Mouse (Mus musculus): Measurements from ENCODE around the gene Pin4. TPM values are rescaled to one million over a fixed set of nuclear protein-coding genes. Genes with fewer than 3 reads are reported as not detected.
A peak's percentile ranks its signal among the peaks of the same experiment; 100 is the strongest.

The Pin4 gene
- polyA plus RNA-seq, 1 experiment from 2014 or later = 61.7 TPM

- DNase-seq (ENCODE audit: low spot score) (no peak), ATAC-seq (ENCODE audit: low FRiP score, low TSS enrichment) (no peak)
- H3K4me3 ChIP-seq (ENCODE audit: low read depth, low read length) = no peak overlapping the region
- WGBS = 35% methylated on average over 4 of the region's 4 CpGs
- no peak overlapping the region for H3K4me2 ChIP-seq (replicated peaks; ENCODE audit: low read depth)
- H3K4me1 ChIP-seq (replicated peaks; ENCODE audit: control insufficient read depth, insufficient read depth) = no peaks in the 10 kb centered on the region
- no peak overlapping the region for H3K27ac ChIP-seq (replicated peaks)
- no peaks in the 10 kb centered on the region for H3K9me3 ChIP-seq (ENCODE audit: control insufficient read depth, low read length)
- H3K9ac ChIP-seq (ENCODE audit: low read length) = no peak overlapping the region
- H3K27me3 ChIP-seq (ENCODE audit: control insufficient read depth, insufficient read depth, low read length) = no peaks in the 10 kb centered on the region
- no peaks in the 10 kb centered on the region for H3K36me3 ChIP-seq (ENCODE audit: control insufficient read depth, insufficient read depth, low read length)
- TF ChIP-seq CTCF (IDR thresholded peaks at IDR 0.05; ENCODE audit: low read depth) (no peak), EP300 (optimal IDR thresholded peaks at IDR 0.05) (no peak)
These were observed 3.6 kb upstream of the Pin4 start for GRCm38 (mm10) chrX:102115676-102116075.

DNA sequence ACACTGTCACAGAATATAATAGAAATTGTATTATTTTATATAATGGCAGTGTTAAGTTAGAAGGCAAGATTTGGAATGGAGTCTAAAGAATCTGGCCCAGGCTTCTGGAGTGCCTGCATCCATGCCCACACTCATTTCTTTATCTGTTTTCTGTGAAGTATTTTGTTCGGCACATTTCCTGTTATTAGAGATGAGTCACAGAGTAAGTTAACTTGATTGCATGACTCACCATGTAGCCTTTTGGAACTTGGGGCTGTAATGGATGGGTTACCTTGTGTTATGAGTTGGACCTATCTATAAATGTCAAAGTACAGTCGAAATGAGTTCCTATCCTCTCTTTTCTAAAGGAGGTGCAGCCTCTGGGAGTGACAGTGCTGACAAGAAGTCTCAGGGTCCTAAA is 2.1 kb downstream of the Pin4 start:
- TF ChIP-seq EP300 (optimal IDR thresholded peaks at IDR 0.05) (no peak), CTCF (IDR thresholded peaks at IDR 0.05; ENCODE audit: low read depth) (no peak)
- no peaks in the 10 kb centered on the region for H3K27me3 ChIP-seq (ENCODE audit: control insufficient read depth, insufficient read depth, low read length)
- no peaks in the 10 kb centered on the region for H3K4me1 ChIP-seq (replicated peaks; ENCODE audit: control insufficient read depth, insufficient read depth)
- no peaks in the 10 kb centered on the region for H3K36me3 ChIP-seq (ENCODE audit: control insufficient read depth, insufficient read depth, low read length)
- H3K4me2 ChIP-seq (replicated peaks; ENCODE audit: low read depth) = no peak overlapping the region
- 71% methylated on average over 2 of the region's 2 CpGs for WGBS
- DNase-seq (ENCODE audit: low spot score) = no peak
- H3K9ac ChIP-seq (ENCODE audit: low read length) = no peak overlapping the region
- H3K4me3 ChIP-seq (ENCODE audit: low read depth, low read length) = no peak overlapping the region
- H3K9me3 ChIP-seq (ENCODE audit: control insufficient read depth, low read length) = no peaks in the 10 kb centered on the region
- no peak overlapping the region for H3K27ac ChIP-seq (replicated peaks)
- no peak for ATAC-seq (ENCODE audit: low FRiP score, low TSS enrichment)

DNA sequence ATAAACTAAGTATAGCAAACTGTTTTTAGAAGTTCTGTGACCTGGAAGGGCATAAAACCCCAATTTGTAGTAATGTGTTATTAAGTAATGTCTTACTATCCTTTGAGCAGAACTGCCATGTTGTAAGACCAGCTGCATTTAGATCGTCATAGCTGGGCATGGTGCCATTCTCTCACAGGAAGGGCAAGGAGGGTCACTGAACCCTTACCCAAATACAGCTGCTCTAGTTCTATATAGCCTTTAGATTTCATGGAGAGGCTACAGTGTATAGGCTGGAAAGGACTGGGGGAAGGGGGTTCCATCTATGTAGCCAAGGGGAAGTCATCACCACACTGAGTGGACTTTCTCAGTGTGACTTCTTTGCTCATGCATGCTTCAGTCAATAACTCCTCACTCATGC is 21.9 kb downstream of the Pin4 start:
- no peak overlapping the region for H3K27ac ChIP-seq (replicated peaks)
- H3K36me3 ChIP-seq (ENCODE audit: control insufficient read depth, insufficient read depth, low read length) = no peaks in the 10 kb centered on the region
- no peak overlapping the region for H3K4me2 ChIP-seq (replicated peaks; ENCODE audit: low read depth)
- H3K27me3 ChIP-seq (ENCODE audit: control insufficient read depth, insufficient read depth, low read length) = no peaks in the 10 kb centered on the region
- no peaks in the 10 kb centered on the region for H3K9me3 ChIP-seq (ENCODE audit: control insufficient read depth, low read length)
- ATAC-seq (ENCODE audit: low FRiP score, low TSS enrichment) (no peak), DNase-seq (ENCODE audit: low spot score) (no peak)
- H3K9ac ChIP-seq (ENCODE audit: low read length) = no peak overlapping the region
- 29% methylated on average over 1 of the region's 1 CpGs for WGBS
- H3K4me3 ChIP-seq (ENCODE audit: low read depth, low read length) = no peak overlapping the region
- no peaks in the 10 kb centered on the region for H3K4me1 ChIP-seq (replicated peaks; ENCODE audit: control insufficient read depth, insufficient read depth)
- TF ChIP-seq CTCF (IDR thresholded peaks at IDR 0.05; ENCODE audit: low read depth) (no peak), EP300 (optimal IDR thresholded peaks at IDR 0.05) (no peak)

- Histone ChIP-seq H3K27me3 (ENCODE audit: control insufficient read depth, insufficient read depth, low read length) (no peaks in the 10 kb centered on the region), H3K27ac (replicated peaks) (0 out of 2 replicates have a peak within 1 kb of the TSS, but pooled peaks have one; percentile 5), H3K4me2 (replicated peaks; ENCODE audit: low read depth) (peak within 1 kb of the TSS; percentile 53), H3K9me3 (ENCODE audit: control insufficient read depth, low read length) (no peaks in the 10 kb centered on the region), H3K4me3 (ENCODE audit: low read depth, low read length) (peak within 1 kb of the TSS; percentile 47), H3K9ac (ENCODE audit: low read length) (peak within 1 kb of the TSS; percentile 58), H3K4me1 (replicated peaks; ENCODE audit: control insufficient read depth, insufficient read depth) (no peaks in the 10 kb centered on the region), H3K36me3 (ENCODE audit: control insufficient read depth, insufficient read depth, low read length) (no peaks in the 10 kb centered on the region)
- ATAC-seq (ENCODE audit: low FRiP score, low TSS enrichment) (peak; percentile 98), DNase-seq (ENCODE audit: low spot score) (peak; percentile 90)
- WGBS = 9% methylated on average over 38 of the region's 42 CpGs
- TF ChIP-seq EP300 (optimal IDR thresholded peaks at IDR 0.05) (no peak), CTCF (IDR thresholded peaks at IDR 0.05; ENCODE audit: low read depth) (no peak)
These were observed 37.6 kb downstream of the Pin4 start, which contains the start of gene Ercc6l for GRCm38 (mm10) chrX:102156618-102157422. Gene Ercc6l (minus strand): TSS chrX:102157091.

GRCm38 (mm10) chrX:102157423-102157791 is 38.2 kb downstream of the Pin4 start:
- DNase-seq (ENCODE audit: low spot score) (no peak), ATAC-seq (ENCODE audit: low FRiP score, low TSS enrichment) (no peak)
- H3K4me1 ChIP-seq (replicated peaks; ENCODE audit: control insufficient read depth, insufficient read depth) = no peaks in the 10 kb centered on the region
- H3K9me3 ChIP-seq (ENCODE audit: control insufficient read depth, low read length) = no peaks in the 10 kb centered on the region
- H3K4me3 ChIP-seq (ENCODE audit: low read depth, low read length) = peak overlapping the region; percentile 21; the same call in 1 of the 2 replicates
- TF ChIP-seq EP300 (optimal IDR thresholded peaks at IDR 0.05) (no peak), CTCF (IDR thresholded peaks at IDR 0.05; ENCODE audit: low read depth) (no peak)
- no peak overlapping the region for H3K9ac ChIP-seq (ENCODE audit: low read length)
- no peaks in the 10 kb centered on the region for H3K27me3 ChIP-seq (ENCODE audit: control insufficient read depth, insufficient read depth, low read length)
- no peaks in the 10 kb centered on the region for H3K36me3 ChIP-seq (ENCODE audit: control insufficient read depth, insufficient read depth, low read length)
- peak overlapping the region; percentile 24; the same call in 1 of the 2 replicates for H3K4me2 ChIP-seq (replicated peaks; ENCODE audit: low read depth)
- 0 out of 2 replicates have a peak overlapping the region, but pooled peaks have one; percentile 5 for H3K27ac ChIP-seq (replicated peaks)
- 46% methylated on average over 5 of the region's 5 CpGs for WGBS

DNA sequence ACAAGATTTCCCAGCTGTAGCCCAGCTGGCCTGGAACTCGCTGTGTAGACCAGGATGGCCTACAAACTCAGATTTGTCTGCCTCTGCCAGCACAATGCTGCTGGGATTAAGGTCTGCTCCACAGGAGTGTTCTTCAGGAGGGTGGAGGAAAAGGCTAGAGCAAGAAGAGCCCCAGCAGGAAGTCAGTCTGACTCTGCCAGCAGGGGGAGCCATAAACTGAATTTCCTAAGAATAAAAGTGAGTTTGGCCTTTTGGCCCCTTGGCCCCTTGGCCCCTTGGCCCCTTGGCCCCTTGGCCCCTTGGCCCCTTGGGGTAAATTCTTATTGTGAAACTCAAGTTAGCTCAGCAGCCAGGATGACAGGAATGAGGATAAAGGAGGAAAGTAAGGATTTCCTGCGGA is 40.5 kb downstream of the Pin4 start:
- ATAC-seq (ENCODE audit: low FRiP score, low TSS enrichment) = no peak
- TF ChIP-seq EP300 (optimal IDR thresholded peaks at IDR 0.05) (no peak), CTCF (IDR thresholded peaks at IDR 0.05; ENCODE audit: low read depth) (peak; percentile 55)
- Histone ChIP-seq H3K9ac (ENCODE audit: low read length) (no peak overlapping the region), H3K36me3 (ENCODE audit: control insufficient read depth, insufficient read depth, low read length) (no peaks in the 10 kb centered on the region), H3K9me3 (ENCODE audit: control insufficient read depth, low read length) (no peaks in the 10 kb centered on the region), H3K4me2 (replicated peaks; ENCODE audit: low read depth) (no peak overlapping the region), H3K27me3 (ENCODE audit: control insufficient read depth, insufficient read depth, low read length) (no peaks in the 10 kb centered on the region), H3K4me1 (replicated peaks; ENCODE audit: control insufficient read depth, insufficient read depth) (no peaks in the 10 kb centered on the region), H3K27ac (replicated peaks) (no peak overlapping the region), H3K4me3 (ENCODE audit: low read depth, low read length) (no peak overlapping the region)
- DNase-seq (ENCODE audit: low spot score) = no peak
- 43% methylated on average over 2 of the region's 2 CpGs for WGBS

Data from stomach, postnatal 0 days (tissue).